Mouse (Mus musculus) small intestine, adult 2 months (tissue): Measurements from ENCODE around the gene Unc119.

Experiments
- CTCF ChIP-seq: fragments of 200-500 bp; IDR thresholded peaks from 2 replicates; pipeline ENCODE4 v1.5.1; 2012; ENCODE audit warnings: low read depth, mild to moderate bottlenecking, control low read depth, inconsistent platforms, low read length, moderate library complexity, mixed read lengths; ENCODE audit not compliant: insufficient replicate concordance, insufficient read length; ENCODE audit errors: extremely low read depth
- POLR2A ChIP-seq: fragments of 200-500 bp; IDR thresholded peaks from 2 replicates; pipeline ENCODE4 v1.6.1; 2012; ENCODE audit warnings: low read depth, mild to moderate bottlenecking, control low read depth, inconsistent platforms, low read length, moderate library complexity

DNA sequence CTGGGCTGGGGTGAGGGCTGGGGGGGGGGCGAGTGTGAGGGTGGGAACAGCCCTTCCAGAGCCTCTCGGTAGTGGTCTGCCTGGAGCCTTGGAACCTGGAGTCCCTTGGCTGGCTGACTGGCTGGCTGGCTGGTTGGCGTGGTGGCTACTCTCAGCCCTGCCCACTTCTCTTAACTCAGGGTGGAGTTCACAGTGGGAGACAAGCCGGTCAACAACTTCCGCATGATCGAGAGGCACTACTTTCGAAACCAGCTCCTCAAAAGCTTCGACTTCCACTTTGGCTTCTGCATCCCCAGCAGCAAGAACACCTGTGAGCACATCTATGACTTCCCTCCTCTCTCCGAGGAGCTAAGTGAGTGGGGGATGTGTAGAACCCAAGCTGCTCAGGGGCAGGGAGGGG is 4.6 kb downstream of the Unc119 start:
- TF ChIP-seq CTCF, result no peak
- no peak for TF ChIP-seq POLR2A
